ENCODE assay signal across 8 mouse cellular contexts in the genomic region with DNA sequence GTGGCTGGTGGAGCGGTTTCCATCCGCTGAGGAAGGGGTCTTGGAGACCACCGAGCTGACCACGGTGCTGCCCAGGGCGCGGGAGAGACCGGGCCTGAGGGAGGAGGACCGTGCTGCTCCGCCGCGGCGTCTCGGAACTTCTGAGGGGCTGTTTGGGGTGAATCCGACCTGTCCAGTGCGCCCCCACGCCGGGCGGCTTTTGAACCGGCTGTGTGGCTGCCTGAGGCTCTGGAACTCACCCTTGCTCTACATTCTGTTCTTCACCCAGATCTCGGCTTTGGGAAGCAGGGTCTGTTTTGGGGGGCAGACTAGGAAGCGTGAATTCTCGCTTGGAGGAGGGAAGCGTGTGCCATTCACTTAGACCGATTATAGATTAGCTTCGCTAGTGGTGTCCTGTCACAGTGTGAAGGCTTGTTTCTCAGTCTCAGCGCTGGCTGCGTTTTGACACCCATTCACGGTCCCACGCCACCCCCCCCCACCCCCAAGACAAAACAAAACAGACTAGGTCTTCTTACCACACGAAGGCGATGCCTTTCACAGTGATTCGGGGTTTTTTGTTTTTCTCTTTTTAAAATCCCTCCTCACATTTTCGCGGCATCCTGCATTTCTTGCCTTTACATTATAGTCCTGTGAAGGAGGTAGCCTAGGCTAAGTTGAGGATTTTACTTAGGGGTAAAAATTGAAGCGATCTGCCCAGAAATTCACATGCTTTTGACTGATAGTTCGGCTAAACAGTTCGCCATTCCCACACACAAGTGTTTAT. TPM values are rescaled to one million over a fixed set of nuclear protein-coding genes. Genes with fewer than 3 reads are reported as not detected.
A peak's percentile ranks its signal among the peaks of the same experiment; 100 is the strongest.
DNase-seq lines count a peak whose midpoint lies in the region; ATAC-seq and TF ChIP-seq lines count a peak whose summit lies in the region.

No protein-coding gene starts in this region.

- peak overlapping the region; percentile 72 for H3K4me2 ChIP-seq in midbrain, postnatal 0 days (ENCODE audit: low read depth, low read length, poor library complexity, severe bottlenecking)

- peaks cover 18% of the 10 kb centered on the region for H3K4me1 ChIP-seq in forebrain, embryonic 10.5 days
- peaks cover 10% of the 10 kb centered on the region for H3K4me1 ChIP-seq in limb, embryonic 10.5 days
- H3K4me1 ChIP-seq in midbrain, postnatal 0 days (ENCODE audit: insufficient read depth, low read length): no peaks in the 10 kb centered on the region

- ATAC-seq in midbrain, postnatal 0 days (ENCODE audit: low FRiP score): peak; percentile 78

- peaks cover 6% of the 10 kb centered on the region; the same call in 1 of the 2 replicates for H3K9me3 ChIP-seq in forebrain, embryonic 10.5 days
- no peaks in the 10 kb centered on the region for H3K9me3 ChIP-seq in limb, embryonic 10.5 days (replicated peaks)
- no peaks in the 10 kb centered on the region for H3K9me3 ChIP-seq in midbrain, postnatal 0 days (ENCODE audit: low read length)

- DNase-seq in kidney, adult 9 months: peak; percentile 54
- no peak for DNase-seq in kidney, adult 11 months
- peak; percentile 58 for DNase-seq in NIH3T3 (ENCODE audit: low read depth)
- no peak for DNase-seq in forebrain, embryonic 10.5 days (ENCODE audit: extremely low spot score, low spot score)
- DNase-seq in limb, embryonic 10.5 days (ENCODE audit: low spot score): no peak
- DNase-seq in midbrain, postnatal 0 days (ENCODE audit: low spot score): peak; percentile 46
- DNase-seq in left cerebral cortex, adult 11 months (ENCODE audit: low spot score): no peak
- no peak for DNase-seq in cerebellum, postnatal 36 days

- peak overlapping the region; percentile 89 for H3K4me3 ChIP-seq in forebrain, embryonic 10.5 days
- peak overlapping the region; percentile 96 for H3K4me3 ChIP-seq in limb, embryonic 10.5 days
- H3K4me3 ChIP-seq in midbrain, postnatal 0 days (ENCODE audit: low read depth, low read length): peak overlapping the region; percentile 87

- no peak for TF ChIP-seq CTCF in midbrain, postnatal 0 days (IDR thresholded peaks at IDR 0.05)

- 6% methylated on average over 37 of the region's 37 CpGs for WGBS in forebrain, embryonic 10.5 days
- 4% methylated on average over 37 of the region's 37 CpGs for WGBS in limb, embryonic 10.5 days
- WGBS in midbrain, postnatal 0 days: 4% methylated on average over 37 of the region's 37 CpGs

- peak overlapping the region; percentile 99 for H3K27ac ChIP-seq in forebrain, embryonic 10.5 days
- peak overlapping the region; percentile 98 for H3K27ac ChIP-seq in limb, embryonic 10.5 days
- peak overlapping the region; percentile 98 for H3K27ac ChIP-seq in midbrain, postnatal 0 days (ENCODE audit: low read depth, low read length)

- peak overlapping the region; percentile 93 for H3K9ac ChIP-seq in midbrain, postnatal 0 days (replicated peaks; ENCODE audit: low read length, poor library complexity, severe bottlenecking)

- H3K36me3 ChIP-seq in forebrain, embryonic 10.5 days (replicated peaks): peaks cover 25% of the 10 kb centered on the region
- H3K36me3 ChIP-seq in limb, embryonic 10.5 days: peaks cover 22% of the 10 kb centered on the region
- H3K36me3 ChIP-seq in midbrain, postnatal 0 days (ENCODE audit: insufficient read depth, low read length): no peaks in the 10 kb centered on the region

- no peaks in the 10 kb centered on the region for H3K27me3 ChIP-seq in forebrain, embryonic 10.5 days (ENCODE audit: poor library complexity, severe bottlenecking)
- no peaks in the 10 kb centered on the region for H3K27me3 ChIP-seq in limb, embryonic 10.5 days (ENCODE audit: low read depth, poor library complexity, severe bottlenecking)
- no peaks in the 10 kb centered on the region for H3K27me3 ChIP-seq in midbrain, postnatal 0 days (ENCODE audit: insufficient read depth, low read length)

RNA-seq across cellular contexts. Expression of a gene that starts 0.6 kb away (rescaled TPM):
- polyA plus RNA-seq in forebrain, embryonic 10.5 days (2016; fragmentation: Nextera tagmentation; extraction: Ambion mirVana): 51.5 and 52.7 TPM in 2 replicates
- 45.5 and 49.9 TPM in 2 replicates for polyA plus RNA-seq in limb, embryonic 10.5 days (2016; fragmentation: Nextera tagmentation; extraction: Ambion mirVana)
- 133 and 210 TPM in 2 replicates for total RNA-seq in midbrain, postnatal 0 days (2014; rRNA removed)
- polyA plus RNA-seq in midbrain, postnatal 0 days (2015; fragmentation: Nextera tagmentation; extraction: Ambion mirVana): 19.0 and 21.9 TPM in 2 replicates

RNA-seq across cellular contexts. Expression of a gene that starts 14.0 kb away (rescaled TPM):
- polyA plus RNA-seq in forebrain, embryonic 10.5 days (2016; fragmentation: Nextera tagmentation; extraction: Ambion mirVana): 109 and 110 TPM in 2 replicates
- 99.9 and 112 TPM in 2 replicates for polyA plus RNA-seq in limb, embryonic 10.5 days (2016; fragmentation: Nextera tagmentation; extraction: Ambion mirVana)
- total RNA-seq in midbrain, postnatal 0 days (2014; rRNA removed): 251 and 264 TPM in 2 replicates
- 333 and 346 TPM in 2 replicates for polyA plus RNA-seq in midbrain, postnatal 0 days (2015; fragmentation: Nextera tagmentation; extraction: Ambion mirVana)

Comparison
In these comparisons a context has a peak if more than half of its experiments do, and no peak if none do; other contexts are left out.
1. DNase-seq: peak in kidney, adult 9 months (single experiment), NIH3T3 (single experiment) and midbrain, postnatal 0 days (single experiment); none in kidney, adult 11 months (single experiment), forebrain, embryonic 10.5 days (single experiment), limb, embryonic 10.5 days (single experiment), left cerebral cortex, adult 11 months (single experiment) and cerebellum, postnatal 36 days (0 of 2).
2. Peak in every context shown above with its lines, with median percentiles within 50 percentile points of each other: H3K27ac ChIP-seq and H3K4me3 ChIP-seq.